Mouse (Mus musculus): ENCODE data around the gene Gm13420.

The Gm13420 gene

DNA sequence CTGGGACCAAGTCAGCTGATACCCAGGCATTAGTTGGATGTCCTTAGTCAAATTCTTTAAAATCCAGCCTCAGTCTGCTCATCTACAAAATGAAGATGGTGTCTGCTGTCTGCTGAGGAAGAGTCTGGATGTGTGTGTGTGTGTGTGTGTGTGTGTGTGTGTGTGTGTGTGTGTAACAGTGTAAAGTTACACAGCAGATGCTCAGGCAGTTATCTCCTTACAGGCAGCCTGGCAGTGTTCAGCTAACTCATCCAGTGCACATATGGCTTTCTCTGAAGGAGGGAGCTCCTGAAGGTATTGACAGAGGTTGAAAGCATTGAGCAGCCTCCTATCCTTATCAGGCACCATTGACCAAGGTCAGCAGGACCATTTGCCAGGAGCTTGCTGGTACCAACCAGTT is 50.6 kb downstream of the Gm13420 start:
- DNase-seq = no peak

DNA sequence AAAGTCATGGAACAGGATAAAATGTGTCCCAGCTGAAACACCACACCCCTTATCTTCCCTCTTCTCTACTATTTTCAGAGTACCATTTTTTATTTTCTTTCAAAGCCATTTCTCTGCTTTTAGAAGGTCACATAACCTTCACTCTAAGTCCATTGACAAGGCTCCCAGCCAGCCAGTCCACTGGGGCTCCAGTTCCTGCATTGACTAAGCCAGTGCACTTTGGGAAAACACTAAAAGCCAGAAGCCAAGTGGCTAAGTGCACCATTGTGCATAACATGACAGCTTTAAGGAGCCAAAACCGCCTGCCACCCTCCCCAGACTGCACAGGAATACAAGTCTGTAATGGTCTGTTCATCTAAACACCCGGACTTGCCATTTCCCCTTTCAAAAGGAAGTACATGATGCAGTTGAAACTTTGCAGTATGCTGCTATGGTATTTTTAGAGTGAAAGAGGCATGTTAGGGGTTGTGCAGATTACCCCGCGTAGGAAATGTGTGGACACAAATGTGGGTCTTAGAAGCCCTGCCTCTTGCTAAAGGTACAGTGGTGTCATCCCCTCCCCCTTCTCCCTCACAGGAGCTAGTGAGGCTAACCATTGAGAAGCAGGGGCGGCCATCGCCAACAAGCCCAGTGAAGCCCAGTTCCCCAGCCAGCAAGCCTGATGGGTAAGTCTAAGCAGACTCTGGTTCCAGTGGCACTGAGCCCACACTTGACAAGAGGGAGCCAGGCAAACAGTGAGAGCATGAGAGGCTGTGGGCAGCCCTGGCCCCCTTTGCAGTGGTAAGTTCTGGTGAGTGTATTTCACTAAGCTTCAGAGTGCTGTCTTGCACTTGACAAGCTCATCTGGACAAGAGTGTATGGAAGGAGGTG is 52.8 kb downstream of the Gm13420 start:
- DNase-seq = no peak

DNA sequence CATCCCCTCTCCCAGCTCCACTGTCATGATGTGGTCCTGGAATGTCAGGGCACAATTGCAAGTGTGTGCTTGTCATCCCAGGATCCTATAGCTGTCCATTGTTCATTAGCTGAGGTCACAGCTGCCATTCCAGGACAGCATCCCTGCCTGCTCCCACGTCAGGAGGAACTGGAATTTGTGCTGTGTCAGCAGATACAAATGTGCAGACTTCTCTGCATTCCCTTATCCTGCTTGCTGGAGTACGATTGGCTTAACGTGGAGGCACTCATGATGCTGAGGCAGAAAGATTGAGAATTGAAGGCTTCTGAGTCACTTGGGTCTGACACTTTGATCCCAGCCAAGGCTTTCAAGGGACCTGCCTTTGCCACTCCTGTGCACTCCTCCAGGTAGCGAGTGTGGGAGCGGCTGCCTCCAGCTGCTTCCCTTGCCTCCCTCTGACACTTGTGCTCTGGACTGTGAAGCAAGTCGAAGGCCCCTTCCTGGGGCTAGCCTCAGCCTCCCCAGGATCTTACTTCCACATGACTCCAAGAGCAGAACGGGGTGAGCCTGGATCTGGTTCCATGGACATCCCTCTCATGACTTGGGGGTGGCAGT is 55.2 kb downstream of the Gm13420 start:
- DNase-seq = peak in 1 of 2 experiments; percentile 29
